In genomic region chr7:24111772-24112155, GRCm38 (mm10) we compare ENCODE assay signal across 9 mouse cellular contexts. TPM values are rescaled to one million over a fixed set of nuclear protein-coding genes. Genes with fewer than 3 reads are reported as not detected.
A peak's percentile ranks its signal among the peaks of the same experiment; 100 is the strongest.
DNase-seq lines count a peak whose midpoint lies in the region; ATAC-seq and TF ChIP-seq lines count a peak whose summit lies in the region.
"Had no signal": no experiment of that assay in that cellular context is flagged by ENCODE, and none has a peak within 500 bp of the region (broad histone marks: within the 10 kb centered on the region; RNA-seq: fewer than 3 reads in every experiment).

No protein-coding gene starts in this region.

- H3K27me3 ChIP-seq in kidney, embryonic 16.5 days (ENCODE audit: insufficient read depth, low read length), result no peaks in the 10 kb centered on the region
- no peaks in the 10 kb centered on the region for H3K27me3 ChIP-seq in embryonic facial prominence, embryonic 14.5 days (replicated peaks; ENCODE audit: control insufficient read depth, insufficient read depth, low read length)
- no peaks in the 10 kb centered on the region for H3K27me3 ChIP-seq in hindbrain, postnatal 0 days (ENCODE audit: insufficient read depth, low read length)
- no peaks in the 10 kb centered on the region for H3K27me3 ChIP-seq in midbrain, embryonic 16.5 days (ENCODE audit: control insufficient read depth, insufficient read depth, low read depth, low read length)

- peaks cover 32% of the 10 kb centered on the region for H3K9me3 ChIP-seq in kidney, embryonic 16.5 days (ENCODE audit: low read length)
- peaks cover 32% of the 10 kb centered on the region for H3K9me3 ChIP-seq in embryonic facial prominence, embryonic 14.5 days (ENCODE audit: control insufficient read depth, low read length)
- H3K9me3 ChIP-seq in hindbrain, postnatal 0 days (ENCODE audit: low read length), result peaks cover 22% of the 10 kb centered on the region
- peaks cover 20% of the 10 kb centered on the region for H3K9me3 ChIP-seq in midbrain, embryonic 16.5 days (replicated peaks; ENCODE audit: control insufficient read depth, low read length, poor library complexity, severe bottlenecking)

- H3K4me3 ChIP-seq in kidney, embryonic 16.5 days (ENCODE audit: low read length), result peak overlapping the region; percentile 70
- peak overlapping the region; percentile 60 for H3K4me3 ChIP-seq in embryonic facial prominence, embryonic 14.5 days (ENCODE audit: low read depth, low read length)
- peak overlapping the region; percentile 76 for H3K4me3 ChIP-seq in hindbrain, postnatal 0 days (ENCODE audit: low read length)
- H3K4me3 ChIP-seq in midbrain, embryonic 16.5 days (ENCODE audit: low read depth, low read length), result peak overlapping the region; percentile 57

- H3K9ac ChIP-seq in kidney, embryonic 16.5 days (replicated peaks; ENCODE audit: low read length), result peak overlapping the region; percentile 80
- peak overlapping the region; percentile 49 for H3K9ac ChIP-seq in embryonic facial prominence, embryonic 14.5 days (ENCODE audit: low read depth, low read length)
- no peak overlapping the region for H3K9ac ChIP-seq in hindbrain, postnatal 0 days (replicated peaks; ENCODE audit: low read length)
- H3K9ac ChIP-seq in midbrain, embryonic 16.5 days (ENCODE audit: low read depth, low read length), result peak overlapping the region; percentile 80; the same call in 1 of the 2 replicates

- 0 out of 2 replicates have a peak, but pooled peaks cover 5% of the 10 kb centered on the region for H3K4me1 ChIP-seq in kidney, embryonic 16.5 days (ENCODE audit: insufficient read depth, low read length)
- H3K4me1 ChIP-seq in embryonic facial prominence, embryonic 14.5 days (ENCODE audit: control insufficient read depth, insufficient read depth, low read length), result no peaks in the 10 kb centered on the region
- 0 out of 2 replicates have a peak, but pooled peaks cover 8% of the 10 kb centered on the region for H3K4me1 ChIP-seq in hindbrain, postnatal 0 days (ENCODE audit: insufficient read depth, low read length)
- H3K4me1 ChIP-seq in midbrain, embryonic 16.5 days (ENCODE audit: control insufficient read depth, insufficient read depth, low read length), result peaks cover 4% of the 10 kb centered on the region

- DNase-seq in kidney, postnatal 14 days, result no peak
- no peak for DNase-seq in embryonic facial prominence, embryonic 14.5 days (ENCODE audit: low spot score)
- no peak for DNase-seq in hindbrain, postnatal 0 days (ENCODE audit: low spot score)
- no peak for DNase-seq in ovary, adult 18-20 months (ENCODE audit: low spot score)
- DNase-seq in urinary bladder, postnatal 10 days (ENCODE audit: low spot score), result no peak

- no peak for TF ChIP-seq CTCF in hindbrain, postnatal 0 days (IDR thresholded peaks at IDR 0.05; ENCODE audit: low read depth)

- WGBS in kidney, embryonic 16.5 days, result 4% methylated on average over 9 of the region's 9 CpGs
- 2% methylated on average over 9 of the region's 9 CpGs for WGBS in embryonic facial prominence, embryonic 14.5 days
- 6% methylated on average over 9 of the region's 9 CpGs for WGBS in hindbrain, postnatal 0 days
- WGBS in midbrain, embryonic 16.5 days, result 7% methylated on average over 9 of the region's 9 CpGs

- peak; percentile 60; the same call in 1 of the 2 replicates for ATAC-seq in kidney, embryonic 16.5 days (ENCODE audit: low FRiP score, low TSS enrichment)
- peak; percentile 27 for ATAC-seq in embryonic facial prominence, embryonic 14.5 days (ENCODE audit: low read depth)
- ATAC-seq in hindbrain, postnatal 0 days, result no peak
- ATAC-seq in midbrain, embryonic 16.5 days, result peak; percentile 75; the same call in 1 of the 2 replicates
- no peak for ATAC-seq in megakaryocyte-erythroid progenitor cell, adult 5-6 weeks (replicated peaks; ENCODE audit: low FRiP score, low TSS enrichment, poor library complexity, severe bottlenecking)

- H3K36me3 ChIP-seq in kidney, embryonic 16.5 days (ENCODE audit: insufficient read depth, low read length), result peaks cover 35% of the 10 kb centered on the region
- peaks cover 24% of the 10 kb centered on the region for H3K36me3 ChIP-seq in embryonic facial prominence, embryonic 14.5 days (ENCODE audit: control insufficient read depth, insufficient read depth, low read length)
- peaks cover 12% of the 10 kb centered on the region for H3K36me3 ChIP-seq in hindbrain, postnatal 0 days (ENCODE audit: insufficient read depth, low read length)
- H3K36me3 ChIP-seq in midbrain, embryonic 16.5 days (ENCODE audit: control insufficient read depth, insufficient read depth, low read length), result peaks cover 23% of the 10 kb centered on the region

- H3K4me2 ChIP-seq in kidney, embryonic 16.5 days (replicated peaks; ENCODE audit: low read depth, low read length), result peak overlapping the region; percentile 86
- peak overlapping the region; percentile 61 for H3K4me2 ChIP-seq in embryonic facial prominence, embryonic 14.5 days (ENCODE audit: low read depth, low read length)
- H3K4me2 ChIP-seq in hindbrain, postnatal 0 days (ENCODE audit: low read depth, low read length), result peak overlapping the region; percentile 67
- peak overlapping the region; percentile 80 for H3K4me2 ChIP-seq in midbrain, embryonic 16.5 days (ENCODE audit: low read length)

- H3K27ac ChIP-seq in kidney, embryonic 16.5 days (ENCODE audit: low read length), result peak overlapping the region; percentile 91
- peak overlapping the region; percentile 80 for H3K27ac ChIP-seq in embryonic facial prominence, embryonic 14.5 days (replicated peaks; ENCODE audit: low read depth, low read length)
- H3K27ac ChIP-seq in hindbrain, postnatal 0 days, result 0 out of 2 replicates have a peak overlapping the region, but pooled peaks have one; percentile 48
- peak overlapping the region; percentile 57; the same call in 1 of the 2 replicates for H3K27ac ChIP-seq in midbrain, embryonic 16.5 days (ENCODE audit: low read length)

RNA-seq across cellular contexts. Expression of gene Zfp112, which starts 0.3 kb away (rescaled TPM):
- 6.3 and 8.4 TPM in 2 replicates for polyA plus RNA-seq in kidney, embryonic 16.5 days (2015; fragmentation: Nextera tagmentation; extraction: Ambion mirVana)
- 4.3 and 6.1 TPM in 2 replicates for polyA plus RNA-seq in embryonic facial prominence, embryonic 14.5 days (2014; fragmentation: Nextera tagmentation; extraction: Ambion mirVana)
- 5.0 and 7.3 TPM in 2 replicates for total RNA-seq in hindbrain, postnatal 0 days (2014; rRNA removed)
- polyA plus RNA-seq in hindbrain, postnatal 0 days (2015; fragmentation: Nextera tagmentation; extraction: Ambion mirVana), result 4.1 and 4.5 TPM in 2 replicates
- polyA plus RNA-seq in midbrain, embryonic 16.5 days (2015; fragmentation: Nextera tagmentation; extraction: Ambion mirVana), result 11.2 and 12.1 TPM in 2 replicates
- 0.20 and 0.22 TPM in 2 replicates for total RNA-seq in megakaryocyte-erythroid progenitor cell, adult 5-6 weeks (2014; fragmentation: Nextera tagmentation)
- total RNA-seq in megakaryocyte-erythroid progenitor cell, adult 5-6 weeks (2017), result 0.75 and 1.4 TPM in 2 replicates

RNA-seq across cellular contexts. Expression of gene Zfp235, which starts 22.2 kb away (rescaled TPM):
- 19.0 and 19.3 TPM in 2 replicates for polyA plus RNA-seq in kidney, embryonic 16.5 days (2015; fragmentation: Nextera tagmentation; extraction: Ambion mirVana)
- polyA plus RNA-seq in embryonic facial prominence, embryonic 14.5 days (2014; fragmentation: Nextera tagmentation; extraction: Ambion mirVana), result 17.2 and 18.3 TPM in 2 replicates
- 17.0 and 19.6 TPM in 2 replicates for total RNA-seq in hindbrain, postnatal 0 days (2014; rRNA removed)
- polyA plus RNA-seq in hindbrain, postnatal 0 days (2015; fragmentation: Nextera tagmentation; extraction: Ambion mirVana), result 20.0 and 20.4 TPM in 2 replicates
- 23.0 and 24.5 TPM in 2 replicates for polyA plus RNA-seq in midbrain, embryonic 16.5 days (2015; fragmentation: Nextera tagmentation; extraction: Ambion mirVana)
- 8.0 and 8.2 TPM in 2 replicates for total RNA-seq in megakaryocyte-erythroid progenitor cell, adult 5-6 weeks (2014; fragmentation: Nextera tagmentation)
- total RNA-seq in megakaryocyte-erythroid progenitor cell, adult 5-6 weeks (2017), result 6.4 and 7.8 TPM in 2 replicates

RNA-seq across cellular contexts. Expression of gene Zfp180, which starts 30.0 kb away (rescaled TPM):
- polyA plus RNA-seq in kidney, embryonic 16.5 days (2015; fragmentation: Nextera tagmentation; extraction: Ambion mirVana), result 24.6 and 25.0 TPM in 2 replicates
- polyA plus RNA-seq in embryonic facial prominence, embryonic 14.5 days (2014; fragmentation: Nextera tagmentation; extraction: Ambion mirVana), result 21.3 and 22.0 TPM in 2 replicates
- 23.7 and 29.1 TPM in 2 replicates for total RNA-seq in hindbrain, postnatal 0 days (2014; rRNA removed)
- 18.6 and 19.5 TPM in 2 replicates for polyA plus RNA-seq in hindbrain, postnatal 0 days (2015; fragmentation: Nextera tagmentation; extraction: Ambion mirVana)
- 41.9 and 44.2 TPM in 2 replicates for polyA plus RNA-seq in midbrain, embryonic 16.5 days (2015; fragmentation: Nextera tagmentation; extraction: Ambion mirVana)
- total RNA-seq in megakaryocyte-erythroid progenitor cell, adult 5-6 weeks (2014; fragmentation: Nextera tagmentation), result 17.5 and 25.3 TPM in 2 replicates
- 15.8 and 16.0 TPM in 2 replicates for total RNA-seq in megakaryocyte-erythroid progenitor cell, adult 5-6 weeks (2017)

RNA-seq across cellular contexts. Expression of gene Vmn1r183, which starts 58.7 kb away (rescaled TPM):
- not detected in 2 replicates for polyA plus RNA-seq in kidney, embryonic 16.5 days (2015; fragmentation: Nextera tagmentation; extraction: Ambion mirVana)
- not detected in 2 replicates for polyA plus RNA-seq in embryonic facial prominence, embryonic 14.5 days (2014; fragmentation: Nextera tagmentation; extraction: Ambion mirVana)
- total RNA-seq in hindbrain, postnatal 0 days (2014; rRNA removed), result not detected in 2 replicates
- polyA plus RNA-seq in hindbrain, postnatal 0 days (2015; fragmentation: Nextera tagmentation; extraction: Ambion mirVana), result not detected in 2 replicates
- polyA plus RNA-seq in midbrain, embryonic 16.5 days (2015; fragmentation: Nextera tagmentation; extraction: Ambion mirVana), result not detected in 2 replicates
- not detected in 2 replicates for total RNA-seq in megakaryocyte-erythroid progenitor cell, adult 5-6 weeks (2014; fragmentation: Nextera tagmentation)
- not detected in 2 replicates for total RNA-seq in megakaryocyte-erythroid progenitor cell, adult 5-6 weeks (2017)
- total RNA-seq: left cerebral cortex, adult 8-10 months had no signal

Comparison
In these comparisons a context has a peak if more than half of its experiments do, and no peak if none do; other contexts are left out.
1. ATAC-seq: peak in kidney, embryonic 16.5 days (single experiment), embryonic facial prominence, embryonic 14.5 days (single experiment) and midbrain, embryonic 16.5 days (single experiment); none in hindbrain, postnatal 0 days (single experiment) and megakaryocyte-erythroid progenitor cell, adult 5-6 weeks (single experiment).
2. Peak in every context shown above with its lines, with median percentiles within 50 percentile points of each other: H3K27ac ChIP-seq, H3K4me2 ChIP-seq and H3K4me3 ChIP-seq.